ENCODE assay signal across 12 mouse cellular contexts in genomic region chr7:125262672-125263365, GRCm38 (mm10).
A peak's percentile ranks its signal among the peaks of the same experiment; 100 is the strongest.
DNase-seq lines count a peak whose midpoint lies in the region; ATAC-seq lines count a peak whose summit lies in the region.
"Had no signal": no experiment of that assay in that cellular context is flagged by ENCODE, and none has a peak within 500 bp of the region (broad histone marks: within the 10 kb centered on the region; RNA-seq: fewer than 3 reads in every experiment).

No protein-coding gene starts in this region.

- WGBS in embryonic facial prominence, embryonic 12.5 days: 45% methylated on average over 12 of the region's 12 CpGs
- 17% methylated on average over 12 of the region's 12 CpGs for WGBS in hindbrain, embryonic 14.5 days
- WGBS in midbrain, embryonic 16.5 days: 20% methylated on average over 12 of the region's 12 CpGs
- 67% methylated on average over 12 of the region's 12 CpGs for WGBS in heart, embryonic 11.5 days (ENCODE audit: insufficient replicate concordance)

- no peaks in the 10 kb centered on the region for H3K9me3 ChIP-seq in embryonic facial prominence, embryonic 12.5 days
- no peaks in the 10 kb centered on the region for H3K9me3 ChIP-seq in hindbrain, embryonic 14.5 days (ENCODE audit: control insufficient read depth, low read length)
- no peaks in the 10 kb centered on the region for H3K9me3 ChIP-seq in midbrain, embryonic 16.5 days (replicated peaks; ENCODE audit: control insufficient read depth, low read length, poor library complexity, severe bottlenecking)
- no peaks in the 10 kb centered on the region for H3K9me3 ChIP-seq in heart, embryonic 11.5 days (replicated peaks; ENCODE audit: control insufficient read depth, low read length)
- H3K9me3 ChIP-seq: G1E had no signal

- DNase-seq in cerebellum, postnatal 14 days: peak; percentile 71 to 80
- DNase-seq in hindbrain, embryonic 14.5 days (ENCODE audit: low spot score): peak; percentile 73
- no peak for DNase-seq in urinary bladder, postnatal 36 days (ENCODE audit: low spot score in 2 of 2)
- DNase-seq: gastrocnemius, postnatal 14 days; heart, postnatal 36 days; liver had no signal

- peaks cover 4% of the 10 kb centered on the region; the same call in 1 of the 2 replicates for H3K4me1 ChIP-seq in embryonic facial prominence, embryonic 12.5 days
- peaks cover 15% of the 10 kb centered on the region; the same call in 1 of the 2 replicates for H3K4me1 ChIP-seq in hindbrain, embryonic 14.5 days (replicated peaks; ENCODE audit: control insufficient read depth, insufficient read depth, low read length)
- peaks cover 16% of the 10 kb centered on the region for H3K4me1 ChIP-seq in midbrain, embryonic 16.5 days (ENCODE audit: control insufficient read depth, insufficient read depth, low read length)
- no peaks in the 10 kb centered on the region for H3K4me1 ChIP-seq in heart, embryonic 11.5 days (ENCODE audit: control insufficient read depth, insufficient read depth, low read length)

- H3K4me2 ChIP-seq in embryonic facial prominence, embryonic 12.5 days (replicated peaks): no peak overlapping the region
- H3K4me2 ChIP-seq in hindbrain, embryonic 14.5 days (replicated peaks): no peak overlapping the region; the same call in 1 of the 2 replicates
- peak overlapping the region; percentile 5 for H3K4me2 ChIP-seq in midbrain, embryonic 16.5 days (ENCODE audit: low read length)
- no peak overlapping the region for H3K4me2 ChIP-seq in heart, embryonic 11.5 days

- H3K9ac ChIP-seq in embryonic facial prominence, embryonic 12.5 days: no peak overlapping the region
- H3K9ac ChIP-seq in hindbrain, embryonic 14.5 days: no peak overlapping the region
- no peak overlapping the region for H3K9ac ChIP-seq in midbrain, embryonic 16.5 days (ENCODE audit: low read depth, low read length)
- no peak overlapping the region for H3K9ac ChIP-seq in heart, embryonic 11.5 days (ENCODE audit: low read depth, low read length)

- no peaks in the 10 kb centered on the region for H3K27me3 ChIP-seq in embryonic facial prominence, embryonic 12.5 days
- H3K27me3 ChIP-seq in hindbrain, embryonic 14.5 days (ENCODE audit: control insufficient read depth, insufficient read depth, low read length): no peaks in the 10 kb centered on the region; the same call in 1 of the 2 replicates
- H3K27me3 ChIP-seq in midbrain, embryonic 16.5 days (ENCODE audit: control insufficient read depth, insufficient read depth, low read depth, low read length): no peaks in the 10 kb centered on the region
- no peaks in the 10 kb centered on the region for H3K27me3 ChIP-seq in heart, embryonic 11.5 days (ENCODE audit: control insufficient read depth, insufficient read depth, low read length)

- ATAC-seq in cerebellum, adult (ENCODE audit: insufficient number of reproducible peaks, low FRiP score, low TSS enrichment): no peak
- ATAC-seq in embryonic facial prominence, embryonic 12.5 days (ENCODE audit: insufficient number of reproducible peaks, insufficient read depth, low FRiP score, low TSS enrichment): peak; percentile 88
- peak; percentile 93 for ATAC-seq in hindbrain, embryonic 14.5 days (ENCODE audit: low FRiP score)
- ATAC-seq in midbrain, embryonic 16.5 days: peak; percentile 93
- no peak for ATAC-seq in inflammation-experienced regulatory T-cells, adult 6 months
- no peak for ATAC-seq in heart, embryonic 11.5 days (replicated peaks; ENCODE audit: insufficient number of reproducible peaks, low FRiP score, low TSS enrichment)

- H3K4me3 ChIP-seq in embryonic facial prominence, embryonic 12.5 days: no peak overlapping the region
- H3K4me3 ChIP-seq in hindbrain, embryonic 14.5 days (replicated peaks; ENCODE audit: low read length): no peak overlapping the region
- no peak overlapping the region for H3K4me3 ChIP-seq in midbrain, embryonic 16.5 days (ENCODE audit: low read depth, low read length)
- no peak overlapping the region for H3K4me3 ChIP-seq in heart, embryonic 11.5 days (ENCODE audit: low read depth, low read length)

- H3K36me3 ChIP-seq in embryonic facial prominence, embryonic 12.5 days: no peaks in the 10 kb centered on the region
- H3K36me3 ChIP-seq in hindbrain, embryonic 14.5 days (replicated peaks; ENCODE audit: control insufficient read depth, insufficient read depth): no peaks in the 10 kb centered on the region
- H3K36me3 ChIP-seq in midbrain, embryonic 16.5 days (ENCODE audit: control insufficient read depth, insufficient read depth, low read length): no peaks in the 10 kb centered on the region
- H3K36me3 ChIP-seq in heart, embryonic 11.5 days (ENCODE audit: control insufficient read depth, insufficient read depth, low read length): no peaks in the 10 kb centered on the region
- H3K36me3 ChIP-seq: G1E had no signal

- H3K27ac ChIP-seq in embryonic facial prominence, embryonic 12.5 days: no peak overlapping the region
- peak overlapping the region; percentile 54 for H3K27ac ChIP-seq in hindbrain, embryonic 14.5 days
- H3K27ac ChIP-seq in midbrain, embryonic 16.5 days (ENCODE audit: low read length): peak overlapping the region; percentile 77
- no peak overlapping the region for H3K27ac ChIP-seq in heart, embryonic 11.5 days (ENCODE audit: low read depth, low read length)

Comparison
In these comparisons a context has a peak if more than half of its experiments do, and no peak if none do; other contexts are left out.
1. DNase-seq: peak in cerebellum, postnatal 14 days (2 of 2) and hindbrain, embryonic 14.5 days (single experiment); none in urinary bladder, postnatal 36 days (0 of 2).
2. ATAC-seq: peak in embryonic facial prominence, embryonic 12.5 days (single experiment), hindbrain, embryonic 14.5 days (single experiment) and midbrain, embryonic 16.5 days (single experiment); none in cerebellum, adult (single experiment), inflammation-experienced regulatory T-cells, adult 6 months (single experiment) and heart, embryonic 11.5 days (single experiment).
3. H3K27ac ChIP-seq: peak in hindbrain, embryonic 14.5 days (single experiment) and midbrain, embryonic 16.5 days (single experiment); none in embryonic facial prominence, embryonic 12.5 days (single experiment) and heart, embryonic 11.5 days (single experiment).